Mouse (Mus musculus): ENCODE data around the gene 0610010F05Rik.

Gene 0610010F05Rik

GRCm38 (mm10) chr11:23565761-23566160 lies 67.7 kb downstream of the 0610010F05Rik start:
- peak; percentile 52 for DNase-seq (ENCODE audit: low read depth, low spot score)

DNA sequence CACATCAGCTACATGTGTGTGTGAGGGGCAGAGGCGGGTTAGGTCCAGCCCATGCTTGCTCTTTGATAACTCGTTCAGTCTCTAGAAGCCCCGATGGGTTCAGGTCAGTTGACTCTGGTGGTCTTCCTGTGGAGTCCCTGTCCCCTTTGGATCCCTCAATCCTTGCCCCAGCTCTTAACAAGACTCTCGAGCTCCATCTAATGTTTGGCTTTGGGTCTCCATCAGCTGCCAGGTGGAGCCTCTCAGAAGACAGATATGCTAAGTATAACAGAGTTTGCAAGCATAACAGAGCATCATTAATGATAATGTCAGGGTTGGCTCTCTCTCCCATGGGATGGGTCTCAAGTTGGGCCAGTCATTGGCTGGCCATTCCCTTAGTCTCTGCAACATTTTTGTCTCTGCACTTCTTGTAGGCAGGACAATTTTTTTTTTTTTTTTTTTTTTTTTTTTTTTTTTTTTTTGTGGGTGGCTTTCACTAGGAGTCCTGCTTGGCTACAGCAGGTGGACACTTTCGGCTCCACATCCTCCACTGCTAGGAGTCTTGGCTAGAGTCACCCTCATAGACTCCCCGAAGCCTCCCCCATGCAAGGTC lies 76.3 kb downstream of the 0610010F05Rik start:
- DNase-seq (ENCODE audit: low read depth, low spot score) = no peak

DNA sequence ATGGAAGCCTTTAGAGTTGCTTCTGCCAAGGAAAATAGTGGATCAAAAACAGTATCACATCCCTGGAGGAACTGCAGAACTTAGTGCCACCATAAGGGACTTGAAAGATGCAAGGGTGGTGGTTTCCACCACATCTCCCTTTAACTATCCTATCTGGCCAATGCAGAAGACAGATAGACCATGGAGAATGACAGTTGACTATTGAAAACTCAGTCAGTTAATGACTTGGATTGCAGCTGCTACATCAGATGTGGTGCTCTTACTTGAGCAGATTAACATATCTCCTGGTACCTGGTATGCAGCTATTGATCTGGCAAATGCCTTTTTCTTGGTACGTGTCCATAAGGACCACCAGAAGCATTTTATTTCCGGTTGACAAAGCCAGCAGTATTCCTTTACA lies 96.0 kb downstream of the 0610010F05Rik start:
- DNase-seq (ENCODE audit: low read depth, low spot score) = no peak

- no peak for DNase-seq (ENCODE audit: low read depth, low spot score)
Measured at GRCm38 (mm10) chr11:23520473-23521205, 112.8 kb downstream of the 0610010F05Rik start, which contains the start of gene 1700093K21Rik. TSS of gene 1700093K21Rik (minus strand) at chr11:23521155.

GRCm38 (mm10) chr11:23518981-23519380 lies 114.5 kb downstream of the 0610010F05Rik start:
- DNase-seq (ENCODE audit: low read depth, low spot score) = no peak

DNA sequence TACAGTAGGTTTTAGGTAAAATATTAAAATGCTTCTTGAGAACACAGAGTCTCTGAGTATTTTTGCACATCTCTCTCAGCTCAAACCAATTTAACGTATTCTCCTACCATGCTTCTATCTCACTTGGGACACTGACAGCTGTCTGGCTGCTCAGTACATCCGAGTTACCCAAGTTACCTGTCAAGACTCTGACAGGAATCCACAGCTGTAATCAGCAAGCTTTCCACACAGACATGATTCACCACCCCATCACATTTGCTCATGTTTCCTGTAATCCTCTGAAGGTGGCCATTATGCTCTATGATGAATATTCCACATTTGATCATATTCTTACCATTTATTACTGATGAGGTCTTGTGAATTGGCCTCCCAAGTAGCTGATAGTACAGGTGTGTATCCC lies 118.1 kb downstream of the 0610010F05Rik start:
- DNase-seq (ENCODE audit: low read depth, low spot score) = no peak

Measured in embryo, embryonic 11.5 days (tissue).